Mouse (Mus musculus) cortical plate, adult 2 months (tissue): ENCODE results near the gene Ghdc.

ENCODE experiments used
- CTCF ChIP-seq: fragments of 200-500 bp; IDR thresholded peaks from 2 replicates; pipeline ENCODE4 v1.5.1; 2011; ENCODE audit warnings: mild to moderate bottlenecking, control low read depth, low read length; ENCODE audit not compliant: insufficient read depth; ENCODE audit errors: extremely low read depth
- POLR2A ChIP-seq: fragments of 200-500 bp; IDR thresholded peaks from 2 replicates; pipeline ENCODE4 v1.6.1; 2011; ENCODE audit warnings: mild to moderate bottlenecking, low read length, control low read depth; ENCODE audit not compliant: insufficient read depth; ENCODE audit errors: extremely low read depth

DNA sequence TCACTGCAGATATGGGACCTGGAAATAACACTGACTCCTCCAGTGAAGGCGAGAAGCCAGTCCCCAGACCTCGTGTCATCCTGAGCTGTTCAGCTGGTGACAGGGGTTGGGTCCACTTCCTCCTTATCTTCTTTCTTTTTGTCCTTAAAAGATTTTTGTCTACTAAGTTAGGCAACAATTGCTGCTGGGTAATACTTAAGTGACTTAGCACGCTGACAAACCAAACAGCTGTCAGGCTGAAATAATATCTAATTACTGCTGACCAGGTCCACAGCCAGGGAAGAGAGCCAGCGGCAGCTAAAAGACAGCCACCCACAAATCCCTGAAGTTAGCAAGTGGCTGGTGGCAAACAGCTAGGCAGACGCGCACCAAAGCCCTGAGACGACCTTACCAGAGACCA lies 34.8 kb upstream of the Ghdc start:
- TF ChIP-seq POLR2A (no peak), CTCF (no peak)
